Mouse (Mus musculus) kidney, adult 2 months (tissue): ENCODE measurements around the gene Sspo.

Experiments
- CTCF ChIP-seq: fragments of 200-500 bp; conservative IDR thresholded peaks from 2 replicates; pipeline ENCODE4 v1.5.1; 2011; ENCODE audit warnings: low read depth, mild to moderate bottlenecking, control low read depth, low read length, moderate library complexity, mixed read lengths; ENCODE audit not compliant: insufficient read depth, insufficient read length
- POLR2A ChIP-seq: fragments of 200-500 bp; IDR thresholded peaks from one replicate; pipeline ENCODE4 v1.6.1; 2011; ENCODE audit warnings: low read depth, low read length, control low read depth

GRCm38 (mm10) chr6:48434651-48435050 lies 13.4 kb upstream of the Sspo start:
- TF ChIP-seq POLR2A (no peak), CTCF (no peak)
